Mouse (Mus musculus) forebrain, embryonic 13.5 days (tissue): Measurements from ENCODE around the gene Lrmda. TPM values are rescaled to one million over a fixed set of nuclear protein-coding genes. Genes with fewer than 3 reads are reported as not detected.

Source experiments
- ATAC-seq: fragments of 200-750 bp; cut with Nextera tagmentation; 2 replicates; pipeline ENCODE4 v1.8.0; 2017
- H3K27ac ChIP-seq: fragments of 300-500 bp; sonication (generic); 2 replicates; pipeline ENCODE4 v1.5.1; 2015; ENCODE audit warnings: inconsistent platforms, mild to moderate bottlenecking, moderate library complexity
- H3K27me3 ChIP-seq: fragments of 300-500 bp; sonication (generic); 2 replicates; pipeline ENCODE4 v1.6.1; 2015; ENCODE audit warnings: mild to moderate bottlenecking, inconsistent platforms
- H3K36me3 ChIP-seq: fragments of 300-500 bp; sonication (generic); 2 replicates; pipeline ENCODE4 v1.6.1; 2015; ENCODE audit warnings: mild to moderate bottlenecking, inconsistent platforms; ENCODE audit not compliant: poor library complexity, severe bottlenecking
- H3K4me1 ChIP-seq: fragments of 300-500 bp; sonication (generic); 2 replicates; pipeline ENCODE4 v1.6.1; 2015; ENCODE audit warnings: inconsistent platforms
- H3K4me2 ChIP-seq: fragments of 300-500 bp; sonication (generic); 2 replicates; pipeline ENCODE4 v1.6.1; 2015; ENCODE audit warnings: inconsistent platforms, mild to moderate bottlenecking, moderate library complexity
- H3K4me3 ChIP-seq: fragments of 300-500 bp; sonication (generic); 2 replicates; pipeline ENCODE4 v1.5.1; 2015; ENCODE audit warnings: mild to moderate bottlenecking, inconsistent platforms
- H3K9ac ChIP-seq: fragments of 300-500 bp; sonication (generic); 2 replicates; pipeline ENCODE4 v1.6.1; 2015; ENCODE audit warnings: mild to moderate bottlenecking, inconsistent platforms
- H3K9me3 ChIP-seq: fragments of 300-500 bp; sonication (generic); replicated peaks from 2 replicates; pipeline ENCODE4 v1.6.1; 2016; ENCODE audit warnings: inconsistent platforms
- WGBS: fragments of 180-500 bp; shearing (Covaris S2); methylation state at CpG from one replicate; pipeline ENCODE4 v1.1.7; 2015; 5-methylcytosine and 5-hydroxymethylcytosine counted together
- polyA plus RNA-seq: library from polyadenylated mRNA; unstranded; fragments of >200 nt; fragmentation: Nextera tagmentation; extraction: Ambion mirVana; gene quantifications from 2 replicates; pipeline ENCODE4 v1.2.1, GENCODE M21; 2015

The Lrmda gene
- polyA plus RNA-seq, 1 experiment from 2014 or later = not detected

GRCm38 (mm10) chr14:23052833-23053592 is 1033.5 kb downstream of the Lrmda start:
- peak; percentile 59 for ATAC-seq

GRCm38 (mm10) chr14:23057228-23057976 is 1037.9 kb downstream of the Lrmda start:
- Histone ChIP-seq H3K4me2 (no peak overlapping the region), H3K27me3 (no peaks in the 10 kb centered on the region), H3K36me3 (no peaks in the 10 kb centered on the region), H3K4me1 (peaks cover 9% of the 10 kb centered on the region; the same call in 1 of the 2 replicates), H3K9ac (no peak overlapping the region), H3K4me3 (no peak overlapping the region), H3K9me3 (no peaks in the 10 kb centered on the region), H3K27ac (no peak overlapping the region)
- 90% methylated on average over 6 of the region's 6 CpGs for WGBS
- no peak for ATAC-seq

More at GRCm38 (mm10) chr14:23052833-23053592, 1033.5 kb downstream of the Lrmda start:
- WGBS = 51% methylated on average over 11 of the region's 11 CpGs
- no peaks in the 10 kb centered on the region for H3K27me3 ChIP-seq
- H3K9me3 ChIP-seq = no peaks in the 10 kb centered on the region
- H3K36me3 ChIP-seq = no peaks in the 10 kb centered on the region
- no peak overlapping the region for H3K4me3 ChIP-seq
- H3K4me1 ChIP-seq = peaks cover 9% of the 10 kb centered on the region; the same call in 1 of the 2 replicates
- H3K27ac ChIP-seq = no peak overlapping the region
- H3K9ac ChIP-seq = no peak overlapping the region
- H3K4me2 ChIP-seq = no peak overlapping the region

- Histone ChIP-seq H3K4me3 (no peak overlapping the region), H3K4me1 (peaks cover 4% of the 10 kb centered on the region; the same call in 1 of the 2 replicates), H3K9ac (no peak overlapping the region), H3K27me3 (no peaks in the 10 kb centered on the region), H3K9me3 (no peaks in the 10 kb centered on the region), H3K27ac (no peak overlapping the region), H3K4me2 (no peak overlapping the region), H3K36me3 (no peaks in the 10 kb centered on the region)
- 96% methylated on average over 2 of the region's 2 CpGs for WGBS
- no peak for ATAC-seq
Observed at GRCm38 (mm10) chr14:23057987-23058386, 1038.5 kb downstream of the Lrmda start.

DNA sequence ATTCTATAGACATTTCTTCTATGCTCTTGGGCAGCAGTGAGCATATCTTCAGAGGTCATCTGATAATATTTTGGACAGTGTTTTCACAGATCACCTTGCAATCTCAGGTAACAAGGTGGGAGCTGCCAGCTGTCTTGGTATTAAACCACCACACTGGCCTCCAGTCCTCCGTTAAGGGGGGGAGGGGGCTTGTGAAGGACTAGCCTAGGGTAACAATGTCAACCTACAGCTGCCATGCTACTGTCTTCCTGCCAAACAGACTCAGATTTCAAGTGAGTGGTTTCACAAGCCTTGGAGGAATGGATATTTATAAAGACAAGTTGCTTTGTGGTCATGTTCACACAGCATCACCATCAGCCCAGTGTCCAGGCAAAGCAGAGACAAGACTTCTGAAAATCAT is 1059.2 kb downstream of the Lrmda start:
- H3K4me1 ChIP-seq = no peaks in the 10 kb centered on the region
- H3K36me3 ChIP-seq = no peaks in the 10 kb centered on the region
- H3K9ac ChIP-seq = no peak overlapping the region
- WGBS = 83% methylated on average over 1 of the region's 1 CpGs
- H3K4me2 ChIP-seq = no peak overlapping the region
- H3K27me3 ChIP-seq = no peaks in the 10 kb centered on the region
- H3K4me3 ChIP-seq = no peak overlapping the region
- no peak overlapping the region for H3K27ac ChIP-seq
- ATAC-seq = no peak
- no peaks in the 10 kb centered on the region for H3K9me3 ChIP-seq

DNA sequence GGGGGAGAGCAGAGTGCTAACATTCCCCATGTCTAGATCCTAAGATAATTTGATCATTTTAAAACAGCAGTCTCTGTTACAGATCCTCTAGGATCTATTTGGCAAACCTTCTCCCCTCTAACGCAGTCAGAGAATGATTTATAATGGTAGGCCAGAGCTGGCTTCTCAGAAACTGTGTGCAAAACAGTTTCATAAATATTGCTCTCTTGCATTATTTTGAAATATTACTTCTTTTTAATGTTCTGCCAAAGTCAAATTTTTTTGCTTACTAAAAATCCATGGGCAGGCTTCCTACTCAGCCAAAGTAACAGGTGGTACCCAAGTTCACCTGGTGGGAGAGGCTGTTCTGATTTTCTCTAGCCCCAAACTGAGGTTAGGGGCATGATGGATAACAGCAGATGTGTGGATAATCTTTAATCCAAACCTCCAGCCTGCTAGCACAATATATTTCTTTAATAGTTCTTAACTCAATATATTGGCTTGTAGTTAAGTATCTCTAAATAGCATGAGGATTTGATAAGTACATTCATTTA is 1064.8 kb downstream of the Lrmda start:
- WGBS = 90% methylated on average over 1 of the region's 1 CpGs
- H3K36me3 ChIP-seq = no peaks in the 10 kb centered on the region
- ATAC-seq = no peak
- H3K9me3 ChIP-seq = no peaks in the 10 kb centered on the region
- H3K27ac ChIP-seq = no peak overlapping the region
- H3K4me1 ChIP-seq = no peaks in the 10 kb centered on the region
- H3K4me3 ChIP-seq = no peak overlapping the region
- H3K4me2 ChIP-seq = no peak overlapping the region
- no peak overlapping the region for H3K9ac ChIP-seq
- H3K27me3 ChIP-seq = no peaks in the 10 kb centered on the region

GRCm38 (mm10) chr14:23084797-23085196 is 1065.3 kb downstream of the Lrmda start:
- Histone ChIP-seq H3K9me3 (no peaks in the 10 kb centered on the region), H3K36me3 (no peaks in the 10 kb centered on the region), H3K4me2 (no peak overlapping the region), H3K4me1 (no peaks in the 10 kb centered on the region), H3K27me3 (no peaks in the 10 kb centered on the region), H3K27ac (no peak overlapping the region), H3K4me3 (no peak overlapping the region), H3K9ac (no peak overlapping the region)
- no peak for ATAC-seq
- 75% methylated on average over 1 of the region's 1 CpGs for WGBS

GRCm38 (mm10) chr14:23093306-23093705 is 1073.8 kb downstream of the Lrmda start:
- Histone ChIP-seq H3K27ac (no peak overlapping the region), H3K4me3 (no peak overlapping the region), H3K27me3 (no peaks in the 10 kb centered on the region), H3K4me1 (peaks cover 29% of the 10 kb centered on the region), H3K9me3 (no peaks in the 10 kb centered on the region), H3K9ac (no peak overlapping the region), H3K4me2 (no peak overlapping the region), H3K36me3 (no peaks in the 10 kb centered on the region)
- ATAC-seq = no peak
- 83% methylated on average over 4 of the region's 4 CpGs for WGBS

DNA sequence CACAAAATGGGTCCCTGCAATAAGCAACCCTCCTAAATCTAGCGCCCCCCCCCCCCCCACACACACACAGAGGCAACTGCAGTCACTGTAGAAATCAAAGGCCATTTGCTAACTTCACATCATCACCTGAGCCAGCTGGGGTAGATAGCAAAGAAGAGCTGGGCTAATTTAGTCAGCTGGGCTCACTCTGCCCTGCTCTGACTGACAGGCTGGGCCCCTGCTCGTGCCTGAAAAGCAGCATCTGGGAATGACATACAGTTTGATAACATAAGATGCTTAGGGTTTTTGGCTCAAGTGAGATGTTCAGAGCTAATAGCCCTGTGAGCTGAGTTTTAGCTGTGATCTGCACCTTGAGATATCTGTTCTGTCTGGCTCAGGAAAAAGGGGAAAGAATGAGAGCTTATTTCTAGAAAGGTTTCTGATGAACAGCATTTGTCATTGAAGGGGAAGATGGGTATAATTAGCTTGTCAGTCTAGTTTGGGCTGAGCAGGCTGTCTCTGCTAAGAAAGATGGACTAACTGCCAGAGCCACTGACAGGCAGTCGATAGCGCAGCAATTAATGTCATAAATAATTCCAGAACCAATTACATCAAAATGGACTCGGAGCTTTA is 1075.1 kb downstream of the Lrmda start:
- peaks cover 29% of the 10 kb centered on the region for H3K4me1 ChIP-seq
- 26% methylated on average over 5 of the region's 5 CpGs for WGBS
- no peak overlapping the region for H3K9ac ChIP-seq
- peak overlapping the region; percentile 86 for H3K27ac ChIP-seq
- no peaks in the 10 kb centered on the region for H3K9me3 ChIP-seq
- ATAC-seq = peak; percentile 77
- H3K4me3 ChIP-seq = no peak overlapping the region
- no peaks in the 10 kb centered on the region for H3K27me3 ChIP-seq
- peak overlapping the region; percentile 38 for H3K4me2 ChIP-seq
- H3K36me3 ChIP-seq = no peaks in the 10 kb centered on the region

DNA sequence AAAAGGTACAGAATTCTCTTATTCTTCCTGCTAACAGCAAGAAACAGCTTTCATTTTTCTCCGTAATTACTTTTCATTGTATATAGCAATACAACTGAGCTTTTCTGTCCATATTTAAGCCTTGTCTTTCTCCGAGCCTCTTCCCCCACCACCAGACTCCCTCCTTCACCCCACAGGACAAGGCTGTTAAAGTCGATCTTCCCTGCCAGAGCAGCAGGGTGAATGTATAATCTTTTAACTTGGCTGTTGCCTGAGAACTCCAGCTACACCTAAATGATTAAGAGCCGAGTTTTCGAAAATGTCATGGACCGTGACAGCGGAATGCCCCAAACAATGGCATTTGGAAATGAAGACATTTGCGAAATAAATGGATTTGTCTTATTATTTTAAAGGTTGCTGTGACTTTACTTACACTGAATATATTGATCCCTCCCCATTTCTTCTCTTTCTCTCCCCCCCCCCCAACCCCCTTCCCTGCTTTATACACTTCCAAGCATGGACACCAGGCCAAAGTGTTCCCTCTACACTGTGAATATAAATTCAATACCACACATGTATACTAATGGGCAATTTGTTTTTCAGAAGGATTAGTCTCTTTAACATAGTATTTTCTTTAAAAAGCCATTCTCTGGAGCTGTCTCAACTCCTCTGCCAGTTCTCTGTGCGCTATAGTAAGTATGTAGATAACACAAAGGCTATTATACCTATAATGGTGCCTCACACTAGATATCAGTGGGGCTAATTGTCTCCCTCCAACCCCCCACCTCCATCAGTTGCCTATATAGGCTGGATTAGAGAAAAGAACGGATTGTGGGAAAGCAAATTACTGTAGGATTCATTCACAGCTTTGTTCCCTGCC is 1075.9 kb downstream of the Lrmda start:
- no peaks in the 10 kb centered on the region for H3K9me3 ChIP-seq
- H3K27me3 ChIP-seq = no peaks in the 10 kb centered on the region
- WGBS = 27% methylated on average over 10 of the region's 10 CpGs
- ATAC-seq = peak; percentile 72
- H3K27ac ChIP-seq = peak overlapping the region; percentile 86
- no peaks in the 10 kb centered on the region for H3K36me3 ChIP-seq
- peak overlapping the region; percentile 21; the same call in 1 of the 2 replicates for H3K9ac ChIP-seq
- peak overlapping the region; percentile 38 for H3K4me2 ChIP-seq
- H3K4me3 ChIP-seq = no peak overlapping the region
- peaks cover 29% of the 10 kb centered on the region for H3K4me1 ChIP-seq

DNA sequence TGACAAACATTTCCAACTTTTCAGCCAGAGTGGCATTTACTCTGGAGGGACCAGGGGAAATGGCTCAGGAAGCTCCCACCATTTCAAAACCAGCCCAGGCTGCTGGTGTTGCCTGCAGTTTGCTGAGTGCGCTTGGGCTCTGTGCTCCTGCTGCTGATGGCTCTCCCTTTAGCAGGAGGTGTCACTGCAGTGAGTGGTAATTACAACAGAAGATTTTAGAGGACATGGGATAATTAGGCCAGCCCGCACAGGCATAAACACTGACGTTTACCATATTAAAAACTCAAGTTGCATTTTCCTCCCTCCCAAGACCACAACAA is 1076.5 kb downstream of the Lrmda start:
- Histone ChIP-seq H3K36me3 (no peaks in the 10 kb centered on the region), H3K4me3 (no peak overlapping the region), H3K27ac (peak overlapping the region; percentile 86), H3K4me1 (peaks cover 29% of the 10 kb centered on the region), H3K27me3 (no peaks in the 10 kb centered on the region), H3K9ac (peak overlapping the region; percentile 21; the same call in 1 of the 2 replicates), H3K9me3 (no peaks in the 10 kb centered on the region), H3K4me2 (peak overlapping the region; percentile 38)
- 13% methylated on average over 3 of the region's 3 CpGs for WGBS
- peak; percentile 54 for ATAC-seq

DNA sequence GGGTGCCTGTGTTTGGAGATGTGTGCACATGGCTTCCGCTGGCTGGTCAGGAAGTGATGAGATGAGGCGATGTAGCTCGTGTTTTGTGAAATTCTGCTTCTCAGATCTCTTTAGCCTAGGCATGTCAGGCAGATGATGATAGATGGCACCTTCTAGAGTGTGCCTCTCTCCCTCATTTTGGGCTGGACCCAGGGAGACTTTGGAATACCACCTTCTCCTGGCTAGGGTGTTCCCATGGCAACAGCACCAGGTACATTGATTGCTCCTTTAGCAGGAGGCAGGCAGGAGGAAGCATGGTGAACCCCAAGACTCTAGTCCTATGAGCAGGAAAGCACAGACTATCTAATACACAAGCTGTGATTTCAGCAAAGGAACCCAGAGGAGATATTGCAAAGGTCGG is 1076.9 kb downstream of the Lrmda start:
- Histone ChIP-seq H3K36me3 (no peaks in the 10 kb centered on the region), H3K4me2 (peak overlapping the region; percentile 38; the same call in 1 of the 2 replicates), H3K9ac (peak overlapping the region; percentile 21; the same call in 1 of the 2 replicates), H3K27me3 (no peaks in the 10 kb centered on the region), H3K9me3 (no peaks in the 10 kb centered on the region), H3K4me3 (no peak overlapping the region), H3K4me1 (peaks cover 29% of the 10 kb centered on the region), H3K27ac (peak overlapping the region; percentile 86)
- peak; percentile 34 for ATAC-seq
- WGBS = 53% methylated on average over 4 of the region's 4 CpGs
